Mouse (Mus musculus) embryonic facial prominence, embryonic 10.5 days (tissue): ENCODE results near the gene Gm45623. TPM values are rescaled to one million over a fixed set of nuclear protein-coding genes. Genes with fewer than 3 reads are reported as not detected.

ENCODE experiments used
- DNase-seq: peaks from one replicate; pipeline ENCODE4 v3.0.0-alpha.2; 2017; ENCODE audit warnings: low spot score
- H3K27ac ChIP-seq: fragments of 300-500 bp; sonication (generic); replicated peaks from 2 replicates; pipeline ENCODE4 v1.5.1; 2016; ENCODE audit warnings: mild to moderate bottlenecking
- H3K27me3 ChIP-seq: fragments of 300-500 bp; sonication (generic); replicated peaks from 2 replicates; pipeline ENCODE4 v1.6.1; 2016; ENCODE audit warnings: low read depth, mild to moderate bottlenecking; ENCODE audit not compliant: poor library complexity, severe bottlenecking
- H3K36me3 ChIP-seq: fragments of 300-500 bp; sonication (generic); replicated peaks from 2 replicates; pipeline ENCODE4 v1.6.1; 2016; ENCODE audit warnings: mild to moderate bottlenecking, moderate library complexity
- H3K4me1 ChIP-seq: fragments of 300-500 bp; sonication (generic); 2 replicates; pipeline ENCODE4 v1.6.1; 2016
- H3K4me3 ChIP-seq: fragments of 300-500 bp; sonication (generic); 2 replicates; pipeline ENCODE4 v1.5.1; 2016; ENCODE audit warnings: mild to moderate bottlenecking, moderate library complexity
- H3K9me3 ChIP-seq: fragments of 300-500 bp; sonication (generic); 2 replicates; pipeline ENCODE4 v1.6.1; 2016; ENCODE audit warnings: mild to moderate bottlenecking
- WGBS: fragments of 180-500 bp; shearing (Covaris S2); methylation state at CpG from one replicate; pipeline ENCODE4 v1.1.7; 2016; 5-methylcytosine and 5-hydroxymethylcytosine counted together
- polyA plus RNA-seq: library from polyadenylated mRNA; unstranded; fragments of >200 nt; fragmentation: Nextera tagmentation; extraction: Ambion mirVana; gene quantifications from 2 replicates; pipeline ENCODE4 v1.2.1, GENCODE M21; 2016

Gene Gm45623
- polyA plus RNA-seq, 1 experiment from 2014 or later: 0.26 TPM

DNA sequence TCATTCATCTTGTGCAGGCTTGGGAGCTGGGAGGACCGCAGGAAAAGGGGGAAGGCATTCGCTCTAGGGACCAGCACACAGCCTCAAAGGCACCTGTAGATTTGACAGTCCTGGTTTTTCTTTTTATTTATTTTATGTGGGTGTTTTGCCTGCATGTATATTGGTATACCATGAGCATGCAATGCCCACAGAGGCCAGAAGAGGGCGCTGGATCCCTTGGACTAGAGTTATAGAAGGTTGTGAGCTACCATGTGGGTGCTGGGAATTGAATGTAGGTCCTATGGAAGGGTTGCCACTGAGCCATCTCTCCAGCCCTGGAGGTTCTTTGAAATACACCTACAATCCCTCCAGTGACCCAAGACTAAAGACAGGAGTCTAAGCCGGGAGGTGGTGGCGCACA lies 17.2 kb upstream of the Gm45623 start:
- no peak for DNase-seq
- WGBS: 70% methylated on average over 5 of the region's 5 CpGs
- H3K27ac ChIP-seq: 0 out of 2 replicates have a peak overlapping the region, but pooled peaks have one; percentile 26

GRCm38 (mm10) chr13:56770136-56770578 lies 16.5 kb upstream of the Gm45623 start:
- DNase-seq: no peak
- H3K4me1 ChIP-seq: peaks cover 52% of the 10 kb centered on the region
- 0 out of 2 replicates have a peak, but pooled peaks cover under 1% of the 10 kb centered on the region for H3K27me3 ChIP-seq
- WGBS: 55% methylated on average over 1 of the region's 1 CpGs
- no peak overlapping the region for H3K4me3 ChIP-seq
- 0 out of 2 replicates have a peak overlapping the region, but pooled peaks have one; percentile 26 for H3K27ac ChIP-seq
- H3K36me3 ChIP-seq: no peaks in the 10 kb centered on the region
- no peaks in the 10 kb centered on the region for H3K9me3 ChIP-seq

More for the DNA sequence above, 17.2 kb upstream of the Gm45623 start:
- no peak overlapping the region for H3K4me3 ChIP-seq
- peaks cover 45% of the 10 kb centered on the region for H3K4me1 ChIP-seq
- no peaks in the 10 kb centered on the region for H3K36me3 ChIP-seq
- no peaks in the 10 kb centered on the region for H3K27me3 ChIP-seq
- no peaks in the 10 kb centered on the region for H3K9me3 ChIP-seq

DNA sequence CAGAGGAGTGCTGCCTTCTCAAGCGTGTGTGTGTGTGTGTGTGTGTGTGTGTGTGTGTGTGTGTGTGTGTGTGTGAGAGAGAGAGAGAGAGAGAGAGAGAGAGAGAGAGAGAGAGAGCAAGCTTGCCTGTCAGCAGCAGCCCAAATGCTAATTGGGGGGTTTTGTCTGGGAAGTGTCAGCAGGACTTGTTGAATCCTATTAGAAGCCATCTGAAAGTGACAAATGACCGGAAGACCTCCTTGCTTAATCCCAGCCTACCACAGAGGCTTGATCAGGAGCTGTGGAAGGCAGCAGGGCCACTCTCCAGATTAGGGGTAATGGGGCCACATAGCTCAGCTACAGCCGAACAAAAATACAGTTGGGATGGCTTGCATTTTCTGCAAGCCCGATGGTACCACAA lies 15.8 kb upstream of the Gm45623 start:
- Histone ChIP-seq H3K27ac (0 out of 2 replicates have a peak overlapping the region, but pooled peaks have one; percentile 24), H3K4me1 (peaks cover 55% of the 10 kb centered on the region), H3K9me3 (no peaks in the 10 kb centered on the region), H3K36me3 (no peaks in the 10 kb centered on the region), H3K4me3 (no peak overlapping the region), H3K27me3 (0 out of 2 replicates have a peak, but pooled peaks cover 4% of the 10 kb centered on the region)
- no peak for DNase-seq
- WGBS: 34% methylated on average over 4 of the region's 4 CpGs

GRCm38 (mm10) chr13:56766211-56766610 lies 12.6 kb upstream of the Gm45623 start:
- H3K4me1 ChIP-seq: peaks cover 54% of the 10 kb centered on the region
- peaks cover 26% of the 10 kb centered on the region for H3K27me3 ChIP-seq
- H3K36me3 ChIP-seq: no peaks in the 10 kb centered on the region
- H3K4me3 ChIP-seq: no peak overlapping the region
- no peak for DNase-seq
- WGBS: 58% methylated on average over 5 of the region's 5 CpGs
- H3K27ac ChIP-seq: peak overlapping the region; percentile 73
- H3K9me3 ChIP-seq: no peaks in the 10 kb centered on the region

GRCm38 (mm10) chr13:56765284-56766032 lies 11.8 kb upstream of the Gm45623 start:
- peaks cover 52% of the 10 kb centered on the region for H3K4me1 ChIP-seq
- H3K27ac ChIP-seq: peak overlapping the region; percentile 73
- H3K36me3 ChIP-seq: no peaks in the 10 kb centered on the region
- 54% methylated on average over 25 of the region's 25 CpGs for WGBS
- peak; percentile 59 for DNase-seq
- H3K9me3 ChIP-seq: no peaks in the 10 kb centered on the region
- H3K27me3 ChIP-seq: peaks cover 34% of the 10 kb centered on the region
- H3K4me3 ChIP-seq: peak overlapping the region; percentile 25; the same call in 1 of the 2 replicates

- H3K9me3 ChIP-seq: no peaks in the 10 kb centered on the region
- WGBS: 46% methylated on average over 13 of the region's 13 CpGs
- H3K27me3 ChIP-seq: peaks cover 41% of the 10 kb centered on the region
- peaks cover 32% of the 10 kb centered on the region for H3K4me1 ChIP-seq
- no peak overlapping the region for H3K27ac ChIP-seq
- H3K4me3 ChIP-seq: no peak overlapping the region
- no peaks in the 10 kb centered on the region for H3K36me3 ChIP-seq
- no peak for DNase-seq
These were observed 9.0 kb upstream of the Gm45623 start for GRCm38 (mm10) chr13:56762446-56763229.

DNA sequence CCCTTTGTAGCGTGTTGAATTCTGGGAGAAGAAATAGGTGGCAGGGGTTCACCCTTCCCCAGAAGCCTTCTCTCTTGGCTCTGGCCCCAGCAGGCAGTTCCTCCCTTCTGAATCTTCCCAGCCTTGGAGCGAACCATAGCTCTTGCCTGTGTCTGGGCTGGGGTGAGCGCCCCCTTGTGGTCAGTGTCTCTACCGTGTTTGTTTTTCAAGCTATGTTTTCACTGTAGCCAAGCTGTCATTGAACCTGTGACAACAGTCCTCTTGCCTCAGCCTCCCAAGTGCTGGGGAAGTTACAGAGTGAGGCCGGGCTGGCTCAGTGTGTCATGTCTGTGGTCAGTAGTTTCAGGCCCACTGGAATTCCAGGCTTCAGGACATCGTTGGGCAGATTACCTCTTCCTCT lies 4.9 kb upstream of the Gm45623 start:
- 23% methylated on average over 6 of the region's 6 CpGs for WGBS
- Histone ChIP-seq H3K36me3 (no peaks in the 10 kb centered on the region), H3K27ac (no peak overlapping the region; the same call in 1 of the 2 replicates), H3K4me1 (peaks cover 21% of the 10 kb centered on the region), H3K9me3 (no peaks in the 10 kb centered on the region), H3K27me3 (peaks cover 73% of the 10 kb centered on the region), H3K4me3 (no peak overlapping the region)
- DNase-seq: peak; percentile 88

- 61% methylated on average over 12 of the region's 12 CpGs for WGBS
- no peak overlapping the region for H3K27ac ChIP-seq
- peaks cover 24% of the 10 kb centered on the region for H3K4me1 ChIP-seq
- H3K9me3 ChIP-seq: no peaks in the 10 kb centered on the region
- H3K4me3 ChIP-seq: no peak overlapping the region
- H3K27me3 ChIP-seq: peaks cover 75% of the 10 kb centered on the region
- DNase-seq: no peak
- H3K36me3 ChIP-seq: no peaks in the 10 kb centered on the region
These were observed 3.6 kb upstream of the Gm45623 start for GRCm38 (mm10) chr13:56757201-56757600.

GRCm38 (mm10) chr13:56755871-56756270 lies 2.2 kb upstream of the Gm45623 start:
- no peaks in the 10 kb centered on the region for H3K9me3 ChIP-seq
- peaks cover 77% of the 10 kb centered on the region for H3K27me3 ChIP-seq
- DNase-seq: peak; percentile 47
- H3K27ac ChIP-seq: no peak overlapping the region
- 67% methylated on average over 6 of the region's 6 CpGs for WGBS
- no peaks in the 10 kb centered on the region for H3K36me3 ChIP-seq
- peaks cover 31% of the 10 kb centered on the region for H3K4me1 ChIP-seq
- H3K4me3 ChIP-seq: no peak overlapping the region

DNA sequence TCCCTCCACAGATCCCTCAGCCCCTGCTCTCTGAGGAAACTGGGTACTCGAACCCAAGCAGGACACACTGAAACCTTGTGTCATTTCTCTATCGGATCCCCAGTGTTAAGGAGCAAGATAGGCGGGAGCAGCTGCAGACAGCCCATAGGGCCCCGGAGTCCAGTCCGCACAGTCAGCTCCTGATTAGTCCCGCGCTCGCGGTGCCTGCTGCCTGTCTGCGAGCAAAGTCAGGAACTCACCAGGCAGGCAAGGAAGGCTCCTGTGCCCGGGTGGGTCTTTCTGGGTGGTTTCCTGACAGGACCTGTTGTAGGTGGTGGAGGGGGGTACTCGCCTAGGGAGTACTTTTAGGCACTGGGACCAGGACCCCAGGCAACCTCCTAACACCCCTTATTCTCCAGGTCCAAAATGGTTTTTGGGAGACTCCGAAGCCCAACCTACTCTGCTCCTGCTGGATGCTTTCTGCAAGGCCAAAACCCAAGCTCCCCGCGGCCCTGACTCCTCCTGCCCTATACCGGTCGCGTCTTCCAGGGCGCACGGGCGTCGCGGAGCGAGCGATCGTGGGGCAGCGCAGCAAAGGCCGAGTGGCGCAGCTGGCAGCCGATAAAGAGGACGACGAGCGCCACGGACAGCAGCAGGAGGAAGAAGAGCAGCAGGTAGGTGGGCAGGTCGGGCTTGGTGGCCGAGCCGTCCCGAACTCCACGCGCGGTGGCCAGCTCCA lies 994 bp downstream of the Gm45623 start:
- H3K9me3 ChIP-seq: no peaks in the 10 kb centered on the region
- WGBS: 1% methylated on average over 41 of the region's 41 CpGs
- peak overlapping the region; percentile 37; the same call in 1 of the 2 replicates for H3K27ac ChIP-seq
- peak; percentile 68 for DNase-seq
- no peaks in the 10 kb centered on the region for H3K36me3 ChIP-seq
- peaks cover 30% of the 10 kb centered on the region for H3K4me1 ChIP-seq
- H3K27me3 ChIP-seq: peaks cover 82% of the 10 kb centered on the region
- peak overlapping the region; percentile 66 for H3K4me3 ChIP-seq

- DNase-seq: no peak
- Histone ChIP-seq H3K27me3 (peaks cover 75% of the 10 kb centered on the region), H3K9me3 (no peaks in the 10 kb centered on the region), H3K4me3 (no peak overlapping the region; the same call in 1 of the 2 replicates), H3K27ac (no peak overlapping the region), H3K36me3 (no peaks in the 10 kb centered on the region), H3K4me1 (peaks cover 24% of the 10 kb centered on the region)
- WGBS: 7% methylated on average over 5 of the region's 5 CpGs
These were observed 1.9 kb downstream of the Gm45623 start for GRCm38 (mm10) chr13:56751774-56752173.

DNA sequence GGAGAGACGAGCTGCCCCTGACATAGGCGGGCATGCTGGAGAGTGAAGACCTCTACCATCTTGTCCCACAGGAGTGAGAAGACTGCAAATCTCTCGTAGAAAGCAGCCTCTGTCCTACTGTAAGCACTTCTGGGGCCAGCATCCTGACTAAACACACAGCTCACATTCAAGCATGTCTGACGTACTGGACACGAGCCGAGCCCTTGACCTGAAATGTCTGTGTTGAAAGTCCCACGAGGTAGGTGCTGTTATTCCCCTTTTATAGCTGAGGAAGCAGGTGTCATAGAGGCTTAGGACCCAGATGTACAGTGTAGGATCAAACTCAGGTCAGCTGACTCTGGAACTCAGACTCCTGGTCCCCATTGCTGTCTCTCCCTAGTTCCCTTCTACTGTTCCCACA lies 4.2 kb downstream of the Gm45623 start:
- Histone ChIP-seq H3K27ac (no peak overlapping the region), H3K36me3 (peaks cover 3% of the 10 kb centered on the region), H3K27me3 (peaks cover 51% of the 10 kb centered on the region), H3K9me3 (no peaks in the 10 kb centered on the region), H3K4me3 (no peak overlapping the region), H3K4me1 (peaks cover 24% of the 10 kb centered on the region)
- 86% methylated on average over 7 of the region's 7 CpGs for WGBS
- no peak for DNase-seq
